ENCODE assay signal across 7 mouse cellular contexts in genomic region chr9:109049316-109049715, GRCm38 (mm10).
"Had no signal": no experiment of that assay in that cellular context is flagged by ENCODE, and none has a peak within 500 bp of the region (broad histone marks: within the 10 kb centered on the region; RNA-seq: fewer than 3 reads in every experiment).

No protein-coding gene starts in this region.

- H3K9me3 ChIP-seq: limb, embryonic 15.5 days; liver, embryonic 12.5 days; midbrain, embryonic 12.5 days had no signal

- H3K9ac ChIP-seq: limb, embryonic 15.5 days; liver, embryonic 12.5 days; lung, embryonic 14.5 days had no signal

- H3K4me2 ChIP-seq: limb, embryonic 15.5 days; liver, embryonic 12.5 days; lung, embryonic 14.5 days; midbrain, embryonic 12.5 days had no signal

- H3K36me3 ChIP-seq: liver, embryonic 12.5 days; midbrain, embryonic 12.5 days had no signal

- H3K27ac ChIP-seq: left cerebral cortex, adult 2 months; limb, embryonic 15.5 days; liver, embryonic 12.5 days; midbrain, embryonic 12.5 days had no signal

- H3K27me3 ChIP-seq: limb, embryonic 15.5 days; liver, embryonic 12.5 days; midbrain, embryonic 12.5 days had no signal

- H3K4me3 ChIP-seq: left cerebral cortex, adult 2 months; limb, embryonic 15.5 days; liver, embryonic 12.5 days; midbrain, embryonic 12.5 days had no signal

- DNase-seq: kidney, adult 8-10 months; lung, embryonic 14.5 days; lung, postnatal 10 days had no signal
